Mouse (Mus musculus): ENCODE measurements around the gene Kcnj14. TPM values are rescaled to one million over a fixed set of nuclear protein-coding genes. Genes with fewer than 3 reads are reported as not detected.

Kcnj14 gene
- polyA plus RNA-seq, 1 experiment from 2014 or later = 1.5 TPM

- peak; percentile 57 for DNase-seq (ENCODE audit: low spot score)
- no peaks in the 10 kb centered on the region for H3K27me3 ChIP-seq (replicated peaks; ENCODE audit: low read depth, poor library complexity, severe bottlenecking)
- no peaks in the 10 kb centered on the region for H3K9me3 ChIP-seq
- no peak overlapping the region for H3K4me3 ChIP-seq
- no peaks in the 10 kb centered on the region for H3K36me3 ChIP-seq (replicated peaks)
- no peak overlapping the region for H3K27ac ChIP-seq (replicated peaks)
- H3K4me1 ChIP-seq = peaks cover 11% of the 10 kb centered on the region
- WGBS = 44% methylated on average over 8 of the region's 8 CpGs
Observed at GRCm38 (mm10) chr7:45766764-45767163, 57.8 kb downstream of the Kcnj14 start.

Other genes starting within 250 kb of the Kcnj14 start
- not detected in 2 replicates for gene Fgf21, start 209.3 kb downstream of the Kcnj14 start, polyA plus RNA-seq (2016; fragmentation: Nextera tagmentation; extraction: Ambion mirVana)
- gene Fut1, start 207.5 kb downstream of the Kcnj14 start, polyA plus RNA-seq (2016; fragmentation: Nextera tagmentation; extraction: Ambion mirVana) = 0.07 and 0.44 TPM in 2 replicates
- gene Izumo1, start 203.0 kb downstream of the Kcnj14 start, polyA plus RNA-seq (2016; fragmentation: Nextera tagmentation; extraction: Ambion mirVana) = 0.07 and 0.10 TPM in 2 replicates
- 6.5 and 6.8 TPM in 2 replicates for gene Rasip1, start 197.3 kb downstream of the Kcnj14 start, polyA plus RNA-seq (2016; fragmentation: Nextera tagmentation; extraction: Ambion mirVana)
- gene Mamstr, start 184.8 kb downstream of the Kcnj14 start, polyA plus RNA-seq (2016; fragmentation: Nextera tagmentation; extraction: Ambion mirVana) = 1.3 and 3.1 TPM in 2 replicates
- 0.07 and 0.16 TPM in 2 replicates for gene Fut2, start 158.4 kb downstream of the Kcnj14 start, polyA plus RNA-seq (2016; fragmentation: Nextera tagmentation; extraction: Ambion mirVana)
- gene Ntn5, start 140.8 kb downstream of the Kcnj14 start, polyA plus RNA-seq (2016; fragmentation: Nextera tagmentation; extraction: Ambion mirVana) = 0.28 and 0.42 TPM in 2 replicates
- 0.55 and 0.64 TPM in 2 replicates for gene Sec1, start 130.4 kb downstream of the Kcnj14 start, polyA plus RNA-seq (2016; fragmentation: Nextera tagmentation; extraction: Ambion mirVana)
- gene Car11, start 124.9 kb downstream of the Kcnj14 start, polyA plus RNA-seq (2016; fragmentation: Nextera tagmentation; extraction: Ambion mirVana) = 8.5 and 9.1 TPM in 2 replicates
- 3.6 and 4.3 TPM in 2 replicates for gene Dbp, start 119.7 kb downstream of the Kcnj14 start, polyA plus RNA-seq (2016; fragmentation: Nextera tagmentation; extraction: Ambion mirVana)
- 1,168 and 1,206 TPM in 2 replicates for gene Rpl18, start 109.3 kb downstream of the Kcnj14 start, polyA plus RNA-seq (2016; fragmentation: Nextera tagmentation; extraction: Ambion mirVana)
- 41.5 and 42.1 TPM in 2 replicates for gene Sphk2, start 106.8 kb downstream of the Kcnj14 start, polyA plus RNA-seq (2016; fragmentation: Nextera tagmentation; extraction: Ambion mirVana)
- gene Fam83e, start 103.6 kb downstream of the Kcnj14 start, polyA plus RNA-seq (2016; fragmentation: Nextera tagmentation; extraction: Ambion mirVana) = 1.8 and 2.2 TPM in 2 replicates
- gene Spaca4, start 99.0 kb downstream of the Kcnj14 start, polyA plus RNA-seq (2016; fragmentation: Nextera tagmentation; extraction: Ambion mirVana) = 0.22 TPM in 1 of 2 replicates, not detected in the other
- gene Lmtk3, start 41.0 kb downstream of the Kcnj14 start, polyA plus RNA-seq (2016; fragmentation: Nextera tagmentation; extraction: Ambion mirVana) = 2.1 and 3.0 TPM in 2 replicates
- gene Sult2b1, start 40.1 kb downstream of the Kcnj14 start, polyA plus RNA-seq (2016; fragmentation: Nextera tagmentation; extraction: Ambion mirVana) = 1.6 and 1.7 TPM in 2 replicates
- 157 and 161 TPM in 2 replicates for gene Cyth2, start 10.2 kb downstream of the Kcnj14 start, polyA plus RNA-seq (2016; fragmentation: Nextera tagmentation; extraction: Ambion mirVana)
- 127 and 132 TPM in 2 replicates for gene Grwd1, start 6.2 kb upstream of the Kcnj14 start, polyA plus RNA-seq (2016; fragmentation: Nextera tagmentation; extraction: Ambion mirVana)
- gene Kdelr1, start 48.0 kb upstream of the Kcnj14 start, polyA plus RNA-seq (2016; fragmentation: Nextera tagmentation; extraction: Ambion mirVana) = 30.4 and 36.6 TPM in 2 replicates
- 0.09 and 0.20 TPM in 2 replicates for gene Grin2d, start 53.6 kb upstream of the Kcnj14 start, polyA plus RNA-seq (2016; fragmentation: Nextera tagmentation; extraction: Ambion mirVana)
- gene Syngr4, start 71.9 kb upstream of the Kcnj14 start, polyA plus RNA-seq (2016; fragmentation: Nextera tagmentation; extraction: Ambion mirVana) = 1.2 and 1.3 TPM in 2 replicates
- gene Tmem143, start 72.2 kb upstream of the Kcnj14 start, polyA plus RNA-seq (2016; fragmentation: Nextera tagmentation; extraction: Ambion mirVana) = 4.5 and 5.5 TPM in 2 replicates
- gene Emp3, start 96.6 kb upstream of the Kcnj14 start, polyA plus RNA-seq (2016; fragmentation: Nextera tagmentation; extraction: Ambion mirVana) = 9.9 and 15.6 TPM in 2 replicates
- 4.6 and 6.8 TPM in 2 replicates for gene Ccdc114, start 99.3 kb upstream of the Kcnj14 start, polyA plus RNA-seq (2016; fragmentation: Nextera tagmentation; extraction: Ambion mirVana)
- gene Abcc6, start 205.5 kb upstream of the Kcnj14 start, polyA plus RNA-seq (2016; fragmentation: Nextera tagmentation; extraction: Ambion mirVana) = 0.10 TPM in 1 of 2 replicates, not detected in the other
- 26.8 and 30.6 TPM in 2 replicates for gene Nomo1, start 208.9 kb upstream of the Kcnj14 start, polyA plus RNA-seq (2016; fragmentation: Nextera tagmentation; extraction: Ambion mirVana)

All from embryonic facial prominence, embryonic 10.5 days (tissue).